Mouse (Mus musculus): Measurements from ENCODE around the gene Ugt1a6a.

Ugt1a6a gene

GRCm38 (mm10) chr1:88254793-88255465, 120.3 kb downstream of the Ugt1a6a start:
- DNase-seq = peak; percentile 89 to 93

GRCm38 (mm10) chr1:88255466-88255857, 120.9 kb downstream of the Ugt1a6a start:
- DNase-seq = peak in 1 of 2 experiments; percentile 61

GRCm38 (mm10) chr1:88255989-88256754, 121.6 kb downstream of the Ugt1a6a start:
- peak; percentile 86 to 87 for DNase-seq

- peak in 1 of 2 experiments; percentile 44 for DNase-seq
These were observed 122.5 kb downstream of the Ugt1a6a start for GRCm38 (mm10) chr1:88256886-88257663.

GRCm38 (mm10) chr1:88257681-88258080, 123.1 kb downstream of the Ugt1a6a start:
- DNase-seq = peak; percentile 40 to 58

GRCm38 (mm10) chr1:88258361-88258760, 123.8 kb downstream of the Ugt1a6a start:
- peak; percentile 54 to 56 for DNase-seq

- peak; percentile 87 to 88 for DNase-seq
These were observed 124.5 kb downstream of the Ugt1a6a start for GRCm38 (mm10) chr1:88258881-88259642.

- DNase-seq = peak in 1 of 2 experiments; percentile 51
These were observed 125.0 kb downstream of the Ugt1a6a start for GRCm38 (mm10) chr1:88259643-88260024.

- DNase-seq = peak; percentile 73 to 79
These were observed 125.5 kb downstream of the Ugt1a6a start for GRCm38 (mm10) chr1:88260114-88260513.

GRCm38 (mm10) chr1:88260604-88261377, 126.2 kb downstream of the Ugt1a6a start:
- DNase-seq = peak in 1 of 2 experiments; percentile 50

- DNase-seq = peak; percentile 35 to 46
These were observed 127.1 kb downstream of the Ugt1a6a start for GRCm38 (mm10) chr1:88261706-88262105.

- peak; percentile 76 for DNase-seq
These were observed 127.6 kb downstream of the Ugt1a6a start for GRCm38 (mm10) chr1:88262255-88262654.

GRCm38 (mm10) chr1:88262961-88263360, 128.4 kb downstream of the Ugt1a6a start:
- DNase-seq = peak; percentile 25 to 30

GRCm38 (mm10) chr1:88263778-88264177, 129.2 kb downstream of the Ugt1a6a start:
- peak in 1 of 2 experiments; percentile 9 for DNase-seq

GRCm38 (mm10) chr1:88264237-88264868, 129.7 kb downstream of the Ugt1a6a start:
- peak in 1 of 2 experiments; percentile 16 for DNase-seq

- DNase-seq = peak; percentile 62 to 71
These were observed 130.2 kb downstream of the Ugt1a6a start for GRCm38 (mm10) chr1:88264869-88265240.

GRCm38 (mm10) chr1:88266123-88266522, 131.5 kb downstream of the Ugt1a6a start:
- no peak for DNase-seq

GRCm38 (mm10) chr1:88267489-88267888, 132.9 kb downstream of the Ugt1a6a start:
- no peak for DNase-seq

- DNase-seq = no peak
These were observed 133.5 kb downstream of the Ugt1a6a start for GRCm38 (mm10) chr1:88268070-88268469.
